In genomic region chr19:4613464-4614304, GRCm38 (mm10) we compare ENCODE assay signal across 9 mouse cellular contexts. TPM values are rescaled to one million over a fixed set of nuclear protein-coding genes. Genes with fewer than 3 reads are reported as not detected.
DNase-seq lines count a peak whose midpoint lies in the region; ATAC-seq and TF ChIP-seq lines count a peak whose summit lies in the region.
"Had no signal": no experiment of that assay in that cellular context is flagged by ENCODE, and none has a peak within 500 bp of the region (broad histone marks: within the 10 kb centered on the region; RNA-seq: fewer than 3 reads in every experiment).

No protein-coding gene starts in this region.

- no peak overlapping the region for H3K9ac ChIP-seq in heart, embryonic 15.5 days
- H3K9ac ChIP-seq in limb, embryonic 13.5 days, result peak overlapping the region; percentile 97
- H3K9ac ChIP-seq: liver, embryonic 14.5 days had no signal

- H3K9me3 ChIP-seq in heart, embryonic 15.5 days (replicated peaks), result no peaks in the 10 kb centered on the region
- H3K9me3 ChIP-seq in E14TG2a.4 (ENCODE audit: low read length), result no peaks in the 10 kb centered on the region
- no peaks in the 10 kb centered on the region for H3K9me3 ChIP-seq in limb, embryonic 13.5 days

- 87% methylated on average over 33 of the region's 33 CpGs for WGBS in heart, embryonic 15.5 days
- 86% methylated on average over 33 of the region's 33 CpGs for WGBS in limb, embryonic 13.5 days

- H3K4me2 ChIP-seq in heart, embryonic 15.5 days, result peak overlapping the region; percentile 89
- peak overlapping the region; percentile 72 for H3K4me2 ChIP-seq in limb, embryonic 13.5 days (replicated peaks)

- peaks cover 18% of the 10 kb centered on the region; the same call in 1 of the 2 replicates for H3K36me3 ChIP-seq in heart, embryonic 15.5 days
- H3K36me3 ChIP-seq in E14TG2a.4 (ENCODE audit: insufficient read depth, low read length), result peaks cover 41% of the 10 kb centered on the region
- peaks cover 41% of the 10 kb centered on the region for H3K36me3 ChIP-seq in limb, embryonic 13.5 days

- peaks cover 24% of the 10 kb centered on the region for H3K4me1 ChIP-seq in heart, embryonic 15.5 days (replicated peaks)
- H3K4me1 ChIP-seq in E14TG2a.4 (replicated peaks; ENCODE audit: low read depth, low read length), result peaks cover 57% of the 10 kb centered on the region
- no peaks in the 10 kb centered on the region for H3K4me1 ChIP-seq in embryonic fibroblast, embryonic 13.5 days (ENCODE audit: control insufficient read depth, insufficient read depth, low read length)
- peaks cover 30% of the 10 kb centered on the region for H3K4me1 ChIP-seq in limb, embryonic 13.5 days

- 0 out of 2 replicates have a peak, but pooled peaks cover 5% of the 10 kb centered on the region for H3K27me3 ChIP-seq in heart, embryonic 15.5 days
- peaks cover 36% of the 10 kb centered on the region for H3K27me3 ChIP-seq in E14TG2a.4 (ENCODE audit: insufficient read depth, low read length)
- H3K27me3 ChIP-seq in limb, embryonic 13.5 days, result no peaks in the 10 kb centered on the region

- TF ChIP-seq POLR2A in embryonic fibroblast, embryonic 13.5 days (IDR thresholded peaks at IDR 0.05; ENCODE audit: low read depth, low read length), result no peak

- no peak for ATAC-seq in heart, embryonic 15.5 days (replicated peaks; ENCODE audit: insufficient number of reproducible peaks, insufficient read depth, low FRiP score, low read depth)
- no peak for ATAC-seq in limb, embryonic 13.5 days (ENCODE audit: low FRiP score, low read depth)

- H3K4me3 ChIP-seq in heart, embryonic 15.5 days, result peak overlapping the region; percentile 77
- peak overlapping the region; percentile 89 for H3K4me3 ChIP-seq in E14TG2a.4 (replicated peaks; ENCODE audit: low read length)
- H3K4me3 ChIP-seq in embryonic fibroblast, embryonic 13.5 days (ENCODE audit: insufficient read depth, low read length), result peak overlapping the region; percentile 65
- peak overlapping the region; percentile 91 for H3K4me3 ChIP-seq in limb, embryonic 13.5 days

- TF ChIP-seq CTCF in E14TG2a.4 (conservative IDR thresholded peaks at IDR 0.05; ENCODE audit: low read length), result no peak
- no peak for TF ChIP-seq CTCF in embryonic fibroblast, embryonic 13.5 days (IDR thresholded peaks at IDR 0.05; ENCODE audit: borderline replicate concordance, insufficient read depth, low read length)

- H3K27ac ChIP-seq in heart, embryonic 15.5 days, result no peak overlapping the region
- H3K27ac ChIP-seq in embryonic fibroblast, embryonic 13.5 days (ENCODE audit: insufficient read depth, low read length), result no peak overlapping the region
- 0 out of 2 replicates have a peak overlapping the region, but pooled peaks have one; percentile 91 for H3K27ac ChIP-seq in limb, embryonic 13.5 days
- H3K27ac ChIP-seq: liver, embryonic 14.5 days had no signal

- DNase-seq in heart, adult 18-20 months, result no peak
- DNase-seq in ovary, postnatal 36 days (ENCODE audit: low spot score), result no peak
- no peak for DNase-seq in layer of hippocampus, postnatal 25 days (ENCODE audit: extremely low spot score in 1 of 2, low spot score in 1 of 2)
- DNase-seq in adrenal gland, postnatal 4 days (ENCODE audit: low spot score in 2 of 2), result no peak

RNA-seq across cellular contexts. Expression of gene Lrfn4, which starts 1.8 kb away (rescaled TPM):
- 3.2 and 4.0 TPM in 2 replicates for polyA plus RNA-seq in heart, embryonic 15.5 days (2015; fragmentation: Nextera tagmentation; extraction: Ambion mirVana)
- total RNA-seq in heart, adult 18-20 months (2021), result 1 to 10 TPM; 5.4 to 8.5 TPM
- 20.2 and 20.3 TPM in 2 replicates for polyA plus RNA-seq in embryonic fibroblast, embryonic 13.5 days (2011; ENCODE audit: insufficient read length, low read depth, missing spikeins)
- polyA plus RNA-seq in limb, embryonic 13.5 days (2015; fragmentation: Nextera tagmentation; extraction: Ambion mirVana), result 6.2 and 6.4 TPM in 2 replicates
- 10 to 100 TPM; 40.9 to 41.6 TPM for total RNA-seq in layer of hippocampus, postnatal 25 days (2021)
- 10 to 100 TPM; 15.8 to 20.0 TPM for total RNA-seq in adrenal gland, postnatal 4 days (2021)

RNA-seq across cellular contexts. Expression of gene Rce1, which starts 11.8 kb away (rescaled TPM):
- polyA plus RNA-seq in heart, embryonic 15.5 days (2015; fragmentation: Nextera tagmentation; extraction: Ambion mirVana), result 34.5 and 41.4 TPM in 2 replicates
- total RNA-seq in heart, adult 18-20 months (2021), result 10 to 100 TPM in 1 of 2 experiments, 1 to 10 TPM in 1; 9.1 to 10.3 TPM
- polyA plus RNA-seq in embryonic fibroblast, embryonic 13.5 days (2011; ENCODE audit: insufficient read length, low read depth, missing spikeins), result 24.9 and 27.5 TPM in 2 replicates
- 65.2 and 66.7 TPM in 2 replicates for polyA plus RNA-seq in limb, embryonic 13.5 days (2015; fragmentation: Nextera tagmentation; extraction: Ambion mirVana)
- 10 to 100 TPM; 21.4 to 24.2 TPM for total RNA-seq in layer of hippocampus, postnatal 25 days (2021)
- total RNA-seq in adrenal gland, postnatal 4 days (2021), result 10 to 100 TPM; 35.7 to 39.5 TPM
